Mouse (Mus musculus) forebrain, postnatal 0 days (tissue): ENCODE data around the gene Nmi. TPM values are rescaled to one million over a fixed set of nuclear protein-coding genes. Genes with fewer than 3 reads are reported as not detected.

Source experiments
- ATAC-seq: fragments of 200-750 bp; cut with Nextera tagmentation; 2 replicates; pipeline ENCODE4 v1.8.0; 2017; ENCODE audit warnings: mild to moderate bottlenecking, moderate library complexity
- DNase-seq: peaks from one replicate; pipeline ENCODE4 v3.0.0-alpha.2; 2015
- H3K27ac ChIP-seq: fragments of 300-500 bp; sonication (generic); 2 replicates; pipeline ENCODE4 v1.5.1; 2014; ENCODE audit warnings: low read depth, mild to moderate bottlenecking, antibody characterized with exemption, low read length, moderate library complexity, mixed read lengths
- H3K27me3 ChIP-seq: fragments of 300-500 bp; sonication (generic); 2 replicates; pipeline ENCODE4 v1.6.1; 2014; ENCODE audit warnings: mild to moderate bottlenecking, low read length, mixed read lengths; ENCODE audit not compliant: insufficient read depth
- H3K36me3 ChIP-seq: fragments of 300-500 bp; sonication (generic); 2 replicates; pipeline ENCODE4 v1.6.1; 2014; ENCODE audit warnings: mild to moderate bottlenecking, moderate library complexity; ENCODE audit not compliant: insufficient read depth
- H3K4me1 ChIP-seq: fragments of 300-500 bp; sonication (generic); 2 replicates; pipeline ENCODE4 v1.6.1; 2014; ENCODE audit warnings: antibody characterized with exemption; ENCODE audit not compliant: insufficient read depth
- H3K4me2 ChIP-seq: fragments of 300-500 bp; sonication (generic); 2 replicates; pipeline ENCODE4 v1.6.1; 2014; ENCODE audit warnings: low read depth, mild to moderate bottlenecking, moderate library complexity
- H3K4me3 ChIP-seq: fragments of 300-500 bp; sonication (generic); 2 replicates; pipeline ENCODE4 v1.5.1; 2014; ENCODE audit warnings: low read depth, low read length, mixed read lengths
- H3K9ac ChIP-seq: fragments of 300-500 bp; sonication (generic); 2 replicates; pipeline ENCODE4 v1.6.1; 2014; ENCODE audit warnings: mild to moderate bottlenecking
- H3K9me3 ChIP-seq: fragments of 300-500 bp; sonication (generic); 2 replicates; pipeline ENCODE4 v1.6.1; 2016; ENCODE audit warnings: low read length
- CTCF ChIP-seq: sonication (generic); IDR thresholded peaks from 2 replicates; pipeline ENCODE4 v1.5.1; 2016; ENCODE audit warnings: antibody characterized with exemption, control low read depth, low read depth
- WGBS: fragments of 180-500 bp; shearing (Covaris S2); extraction: QIAGEN DNeasy Blood & Tissue Kit; methylation state at CpG from one replicate; pipeline ENCODE4 v1.1.7; 2014; 5-methylcytosine and 5-hydroxymethylcytosine counted together
- polyA plus RNA-seq: library from polyadenylated mRNA; unstranded; fragments of >200 nt; fragmentation: Nextera tagmentation; extraction: Ambion mirVana; gene quantifications from 2 replicates; pipeline ENCODE4 v1.2.1, GENCODE M21; 2015
- total RNA-seq: library from RNA; depleted of rRNA; stranded (reverse); fragments of >200 nt; gene quantifications from 2 replicates; pipeline ENCODE4 v1.2.3, GENCODE M21; 2014

The Nmi gene
- total and polyA plus RNA-seq, 2 experiments from 2014 or later = 3.0 to 7.3 TPM

DNA sequence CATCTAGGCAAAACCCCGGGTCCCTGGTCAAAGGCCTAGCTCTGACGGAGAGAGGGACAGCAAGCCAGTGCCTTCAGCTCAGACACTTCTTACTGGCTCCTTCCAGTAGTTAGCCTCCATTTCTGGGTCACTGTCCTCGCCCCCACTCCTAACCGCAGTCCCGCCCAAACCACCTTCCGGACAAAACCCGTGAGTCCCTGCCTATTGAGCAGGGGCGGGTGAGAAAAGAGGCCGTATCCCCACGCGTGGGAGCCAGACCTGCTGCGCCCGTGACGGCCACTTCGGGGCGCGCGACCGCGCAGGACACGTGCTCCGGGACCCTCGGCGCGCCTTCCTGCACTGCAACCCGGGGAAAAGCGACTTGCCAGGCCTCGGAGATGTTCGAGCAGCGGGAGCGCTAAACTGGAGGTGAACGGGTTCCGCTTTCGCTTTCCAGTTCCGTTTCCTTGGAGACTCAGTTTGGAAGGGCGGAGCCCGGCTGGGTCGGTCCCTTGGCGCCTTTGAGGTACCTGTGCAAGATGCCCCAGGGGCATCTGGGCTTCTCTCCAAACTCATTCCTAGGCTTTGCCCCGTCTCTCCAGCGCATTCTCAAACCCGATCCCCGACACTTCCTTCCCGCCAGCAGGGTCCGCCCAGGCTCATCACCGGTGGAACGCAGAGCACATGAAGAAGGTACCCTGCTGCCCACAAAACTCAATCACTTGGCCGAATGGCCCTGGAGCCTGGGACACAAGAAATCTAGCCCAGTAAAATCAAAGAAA lies 38.5 kb downstream of the Nmi start, which contains the start of gene Rbm43:
TSS of gene Rbm43 (minus strand) at position 590 of the 761 bp plus-strand sequence.
- peak; percentile 95 for ATAC-seq
- peak within 1 kb of the TSS; percentile 84 for H3K4me2 ChIP-seq
- TF ChIP-seq CTCF = peak; percentile 64
- WGBS = 3% methylated on average over 48 of the region's 48 CpGs
- H3K9me3 ChIP-seq = no peaks in the 10 kb centered on the region
- H3K27ac ChIP-seq = peak within 1 kb of the TSS; percentile 21
- H3K4me3 ChIP-seq = peak within 1 kb of the TSS; percentile 57
- H3K4me1 ChIP-seq = no peaks in the 10 kb centered on the region
- no peaks in the 10 kb centered on the region for H3K27me3 ChIP-seq
- peak; percentile 83 for DNase-seq
- peak within 1 kb of the TSS; percentile 67 for H3K9ac ChIP-seq
- no peaks in the 10 kb centered on the region for H3K36me3 ChIP-seq

DNA sequence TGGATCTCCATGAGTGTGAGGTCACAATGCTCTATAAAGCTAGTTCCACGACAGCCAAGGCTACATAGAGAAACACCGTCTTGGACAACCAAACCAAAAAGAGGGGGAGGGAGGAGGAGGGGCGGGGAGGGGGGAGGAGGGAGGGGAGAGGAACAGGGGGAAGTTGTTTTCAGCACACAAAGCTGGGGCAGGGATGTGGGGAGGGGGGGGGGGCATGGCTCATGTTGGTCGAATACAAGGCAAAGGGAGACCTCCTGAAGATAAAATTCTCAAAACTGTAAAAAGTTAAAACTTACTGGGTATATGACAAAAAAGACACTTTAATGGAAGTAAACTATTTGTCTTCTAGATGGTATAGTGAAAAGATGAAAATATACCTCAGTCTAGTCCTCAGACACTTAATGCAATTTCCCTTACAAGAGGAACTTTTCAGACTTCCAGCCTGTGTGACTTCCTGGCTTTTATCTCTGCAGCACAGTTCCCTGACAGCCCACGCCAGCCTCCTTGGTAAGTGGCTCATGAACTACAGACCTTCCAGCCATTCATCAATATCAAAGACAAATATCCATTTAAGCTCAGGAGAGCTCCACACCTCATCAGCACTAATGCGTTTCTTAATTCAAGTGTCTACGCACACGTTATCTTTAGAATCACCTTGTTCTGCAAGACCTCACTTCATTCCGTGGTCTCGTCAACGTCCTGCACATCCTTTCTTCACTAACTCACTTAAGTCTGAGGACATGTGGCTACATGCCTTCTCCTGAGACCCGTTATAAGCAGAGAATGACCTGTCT lies 39.8 kb downstream of the Nmi start:
- no peaks in the 10 kb centered on the region for H3K9me3 ChIP-seq
- 0 out of 2 replicates have a peak overlapping the region, but pooled peaks have one; percentile 57 for H3K4me3 ChIP-seq
- H3K27ac ChIP-seq = no peak overlapping the region
- peak overlapping the region; percentile 84; the same call in 1 of the 2 replicates for H3K4me2 ChIP-seq
- no peak for TF ChIP-seq CTCF
- no peaks in the 10 kb centered on the region for H3K36me3 ChIP-seq
- DNase-seq (no peak), ATAC-seq (no peak)
- no peaks in the 10 kb centered on the region for H3K4me1 ChIP-seq
- no peaks in the 10 kb centered on the region for H3K27me3 ChIP-seq
- H3K9ac ChIP-seq = no peak overlapping the region
- 68% methylated on average over 11 of the region's 12 CpGs for WGBS

DNA sequence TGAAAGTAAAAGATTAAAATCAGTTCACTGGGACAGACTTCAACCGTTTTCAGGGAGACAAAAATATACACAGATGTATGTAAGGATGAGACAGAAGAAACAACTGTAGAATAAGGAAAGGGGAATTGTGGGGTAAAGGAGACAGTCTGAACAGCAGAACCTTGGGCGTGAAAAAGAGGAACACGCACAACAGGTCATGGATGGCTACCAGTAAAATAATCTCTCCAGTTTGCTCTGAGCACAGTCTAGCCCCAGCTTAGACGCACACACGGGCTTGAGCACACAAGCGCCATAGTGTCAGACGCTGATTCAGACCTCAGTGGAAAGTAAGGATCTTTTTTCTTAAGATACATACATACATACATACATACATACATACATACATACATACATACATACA lies 42.1 kb downstream of the Nmi start:
- 94% methylated on average over 7 of the region's 7 CpGs for WGBS
- Histone ChIP-seq H3K27me3 (no peaks in the 10 kb centered on the region), H3K9me3 (no peaks in the 10 kb centered on the region), H3K36me3 (no peaks in the 10 kb centered on the region), H3K9ac (no peak overlapping the region), H3K27ac (no peak overlapping the region), H3K4me1 (no peaks in the 10 kb centered on the region), H3K4me3 (no peak overlapping the region), H3K4me2 (no peak overlapping the region)
- ATAC-seq = no peak
- DNase-seq = no peak
- TF ChIP-seq CTCF = no peak

DNA sequence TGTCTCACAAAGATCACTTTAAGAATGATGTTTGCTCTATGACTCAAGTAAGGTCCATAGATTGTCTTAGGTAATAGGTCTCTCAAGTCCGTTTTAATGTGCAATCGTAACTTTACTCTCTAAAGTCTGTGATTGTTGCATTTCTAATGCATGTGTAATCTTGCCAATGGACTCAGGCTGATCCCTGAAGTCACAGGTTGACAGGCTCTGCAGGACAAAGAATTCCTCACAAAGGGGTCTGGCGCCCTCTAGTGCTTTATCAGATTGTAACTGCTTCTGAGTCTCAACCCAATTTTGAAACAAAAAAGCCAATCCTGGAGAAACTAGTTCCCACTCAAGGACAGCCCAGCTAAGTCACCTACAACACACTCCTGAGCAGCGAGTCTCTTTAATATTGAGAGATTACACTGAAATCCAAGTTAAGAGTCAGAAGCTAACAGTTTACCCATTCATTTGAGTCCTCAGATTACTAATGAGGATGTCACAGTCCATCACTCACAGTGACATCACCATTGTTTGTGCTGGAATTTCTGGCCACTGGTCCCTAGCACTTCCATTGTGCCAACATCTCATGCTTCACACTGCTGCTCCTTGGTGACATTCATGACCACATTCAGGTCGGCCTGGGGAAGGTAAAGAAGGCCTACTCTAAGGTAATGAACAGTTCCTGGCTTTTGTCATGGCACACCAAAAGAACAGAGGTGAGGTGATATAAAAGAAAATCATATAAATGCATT lies 58.2 kb downstream of the Nmi start:
- peak; percentile 91 for TF ChIP-seq CTCF

DNA sequence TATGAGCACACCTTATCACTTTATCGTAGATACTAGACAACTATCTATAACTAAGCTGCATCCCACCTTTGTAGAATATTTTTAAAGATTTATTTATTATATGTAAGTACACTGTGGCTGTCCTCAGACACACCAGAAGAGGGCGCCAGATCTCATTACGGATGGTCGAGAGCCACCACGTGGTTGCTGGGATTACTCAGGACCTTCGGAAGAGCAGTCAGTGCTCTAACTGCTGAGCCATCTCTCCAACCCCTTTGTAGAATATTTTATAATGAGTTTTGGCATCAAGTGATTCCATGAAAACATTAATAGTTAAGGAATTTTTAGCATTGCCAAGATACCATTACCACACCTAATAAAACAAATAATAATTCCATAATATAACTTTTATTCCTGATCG lies 58.8 kb downstream of the Nmi start:
- peak; percentile 18 for TF ChIP-seq CTCF
- H3K36me3 ChIP-seq = no peaks in the 10 kb centered on the region
- no peaks in the 10 kb centered on the region for H3K4me1 ChIP-seq
- H3K4me3 ChIP-seq = no peak overlapping the region
- H3K27ac ChIP-seq = no peak overlapping the region
- DNase-seq (no peak), ATAC-seq (no peak)
- H3K27me3 ChIP-seq = no peaks in the 10 kb centered on the region
- no peak overlapping the region for H3K4me2 ChIP-seq
- no peak overlapping the region for H3K9ac ChIP-seq
- WGBS = 55% methylated on average over 7 of the region's 7 CpGs
- no peaks in the 10 kb centered on the region for H3K9me3 ChIP-seq

More for the DNA sequence above, 58.2 kb downstream of the Nmi start:
- Histone ChIP-seq H3K4me2 (no peak overlapping the region), H3K4me1 (no peaks in the 10 kb centered on the region), H3K9me3 (no peaks in the 10 kb centered on the region), H3K4me3 (no peak overlapping the region), H3K9ac (no peak overlapping the region), H3K36me3 (no peaks in the 10 kb centered on the region), H3K27ac (no peak overlapping the region), H3K27me3 (no peaks in the 10 kb centered on the region)
- DNase-seq (peak; percentile 90), ATAC-seq (peak; percentile 71)
- 8% methylated on average over 5 of the region's 5 CpGs for WGBS

DNA sequence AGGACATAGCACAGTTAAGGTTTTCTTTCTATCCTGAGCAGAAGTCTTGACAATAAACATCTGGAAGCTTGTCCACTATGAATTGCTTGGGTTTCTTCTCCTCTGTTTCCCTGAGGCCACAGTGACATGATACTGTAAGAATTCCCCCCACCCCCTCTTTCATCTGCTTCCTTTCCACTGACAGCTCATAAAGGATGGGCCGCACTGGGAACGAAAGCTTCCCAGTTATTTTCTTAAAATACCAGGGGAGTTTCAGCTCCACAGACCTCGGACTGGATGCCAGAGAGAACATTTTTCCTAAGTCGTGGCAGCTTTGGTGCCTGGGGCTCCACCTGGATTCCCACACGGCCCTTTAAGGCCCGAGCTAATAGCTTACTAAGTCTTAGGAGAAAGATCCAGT lies 60.6 kb downstream of the Nmi start:
- DNase-seq (no peak), ATAC-seq (no peak)
- Histone ChIP-seq H3K36me3 (no peaks in the 10 kb centered on the region), H3K9ac (no peak overlapping the region), H3K9me3 (no peaks in the 10 kb centered on the region), H3K27me3 (no peaks in the 10 kb centered on the region), H3K27ac (no peak overlapping the region), H3K4me3 (no peak overlapping the region), H3K4me2 (no peak overlapping the region), H3K4me1 (no peaks in the 10 kb centered on the region)
- TF ChIP-seq CTCF = no peak
- 73% methylated on average over 6 of the region's 6 CpGs for WGBS

DNA sequence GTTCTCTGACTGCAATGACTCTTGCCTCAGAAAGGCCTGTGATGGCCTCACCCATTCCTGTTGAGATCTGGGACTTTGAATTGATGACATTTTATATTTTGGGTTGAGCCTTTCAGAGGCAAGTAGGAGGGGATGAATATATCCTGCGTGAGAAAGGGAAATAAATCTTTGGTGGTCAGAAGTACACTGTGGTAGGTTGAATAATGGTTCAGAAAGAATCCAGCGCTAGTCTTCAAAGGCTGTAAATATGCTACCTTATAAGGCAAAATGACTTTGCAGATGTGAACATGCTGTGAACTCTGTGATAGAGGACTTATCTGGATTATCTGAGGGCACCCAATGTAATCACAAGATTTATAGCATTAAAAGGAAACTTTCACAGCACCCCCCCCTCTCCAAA lies 61.4 kb downstream of the Nmi start:
- Histone ChIP-seq H3K27ac (no peak overlapping the region), H3K27me3 (no peaks in the 10 kb centered on the region), H3K4me1 (no peaks in the 10 kb centered on the region), H3K9ac (no peak overlapping the region), H3K36me3 (no peaks in the 10 kb centered on the region), H3K4me3 (no peak overlapping the region), H3K4me2 (no peak overlapping the region), H3K9me3 (no peaks in the 10 kb centered on the region)
- no peak for DNase-seq
- TF ChIP-seq CTCF = no peak
- no peak for ATAC-seq
- WGBS = 90% methylated on average over 2 of the region's 2 CpGs
